ENCODE assay signal across 22 mouse cellular contexts in genomic region chr19:21820126-21820525, GRCm38 (mm10). TPM values are rescaled to one million over a fixed set of nuclear protein-coding genes. Genes with fewer than 3 reads are reported as not detected.
DNase-seq lines count a peak whose midpoint lies in the region; ATAC-seq and TF ChIP-seq lines count a peak whose summit lies in the region.
"Had no signal": no experiment of that assay in that cellular context is flagged by ENCODE, and none has a peak within 500 bp of the region (broad histone marks: within the 10 kb centered on the region; RNA-seq: fewer than 3 reads in every experiment).

No protein-coding gene starts in this region.

- POLR2A ChIA-PET in Patski (lab: Charles Lee): no interaction called here

- peaks cover 51% of the 10 kb centered on the region for H3K36me3 ChIP-seq in lung, embryonic 14.5 days (ENCODE audit: insufficient read depth)

- intact Hi-C loops in gastrocnemius, adult 2 months (cut with DNase I): loop anchor here (5.0 kb wide), 1 partner anchor 43 kb away; the partner anchor contains the start of gene Cemip2
- intact Hi-C loops in heart, postnatal 10 days (cut with DNase I): loop anchor here (5.0 to 10.0 kb wide), 2 partner anchors 43 to 485 kb away; partner anchors contain the start of gene Cemip2

- TF ChIP-seq CTCF in gastrocnemius, adult 2 months (IDR thresholded peaks at IDR 0.05): no peak
- TF ChIP-seq CTCF in lung, embryonic 14.5 days (IDR thresholded peaks at IDR 0.05; ENCODE audit: low read depth): no peak
- TF ChIP-seq CTCF in Patski (IDR thresholded peaks at IDR 0.05): no peak

- CTCF ChIA-PET in Patski (lab: Charles Lee): interaction anchor here (1.3 kb wide), 1 partner anchor 14 kb away, joined by 3 read pairs; no protein-coding TSS in a partner anchor

- WGBS in lung, embryonic 14.5 days: 63% methylated on average over 4 of the region's 4 CpGs

- H3K4me1 ChIP-seq in lung, embryonic 14.5 days (ENCODE audit: insufficient read depth): no peaks in the 10 kb centered on the region
- H3K4me1 ChIP-seq: limb, embryonic 10.5 days; midbrain, embryonic 12.5 days; neural tube, embryonic 13.5 days had no signal

- H3K27ac ChIP-seq in gastrocnemius, adult 2 months: peak overlapping the region; percentile 67
- H3K27ac ChIP-seq in lung, embryonic 14.5 days (ENCODE audit: low read depth): peak overlapping the region; percentile 20; the same call in 1 of the 2 replicates
- H3K27ac ChIP-seq: embryonic facial prominence, embryonic 15.5 days; hindbrain, embryonic 14.5 days; limb, embryonic 10.5 days; midbrain, embryonic 12.5 days; neural tube, embryonic 13.5 days had no signal

- in situ Hi-C loops in Patski (cut with MboI; ENCODE audit: low pct_unique_long_range_greater_than_20kb): loop anchor here (25.0 kb wide), 2 partner anchors 1092 to 1442 kb away; partner anchors contain the start of gene Smc5

- H3K4me3 ChIP-seq in gastrocnemius, adult 2 months: no peak overlapping the region
- no peak overlapping the region for H3K4me3 ChIP-seq in lung, embryonic 14.5 days (ENCODE audit: low read depth, low read length)
- H3K4me3 ChIP-seq: embryonic facial prominence, embryonic 15.5 days; limb, embryonic 10.5 days; midbrain, embryonic 12.5 days; neural tube, embryonic 13.5 days had no signal

- no peaks in the 10 kb centered on the region for H3K27me3 ChIP-seq in lung, embryonic 14.5 days (ENCODE audit: insufficient read depth, low read length)
- H3K27me3 ChIP-seq in Patski: no peaks in the 10 kb centered on the region
- H3K27me3 ChIP-seq: embryonic facial prominence, embryonic 15.5 days; midbrain, embryonic 12.5 days; neural tube, embryonic 13.5 days had no signal

- ATAC-seq in lung, embryonic 14.5 days (ENCODE audit: insufficient read depth): no peak
- ATAC-seq in Patski: peak; percentile 41
- ATAC-seq: activated CD4-positive, CD25-positive, alpha-beta regulatory T cell, adult 4 months; forebrain, postnatal 0 days had no signal

- H3K9me3 ChIP-seq in lung, embryonic 14.5 days (ENCODE audit: low read depth, low read length): no peaks in the 10 kb centered on the region
- H3K9me3 ChIP-seq: embryonic facial prominence, embryonic 15.5 days; limb, embryonic 10.5 days; midbrain, embryonic 12.5 days; neural tube, embryonic 13.5 days had no signal

- no peak overlapping the region for H3K9ac ChIP-seq in lung, embryonic 14.5 days
- H3K9ac ChIP-seq: embryonic facial prominence, embryonic 15.5 days; forebrain, postnatal 0 days; hindbrain, embryonic 14.5 days; liver, postnatal 0 days; midbrain, embryonic 12.5 days; neural tube, embryonic 13.5 days had no signal

- H3K4me2 ChIP-seq in lung, embryonic 14.5 days: no peak overlapping the region
- H3K4me2 ChIP-seq: embryonic facial prominence, embryonic 15.5 days; hindbrain, embryonic 14.5 days; midbrain, embryonic 12.5 days; neural tube, embryonic 13.5 days had no signal

- DNase-seq in gastrocnemius, adult 2 months: no peak
- DNase-seq in gastrocnemius, postnatal 10 days: no peak
- no peak for DNase-seq in lung, embryonic 14.5 days
- DNase-seq in lung, postnatal 10 days: no peak
- no peak for DNase-seq in Patski (ENCODE audit: low read depth, low spot score)
- peak; percentile 13 to 16 for DNase-seq in heart, postnatal 10 days
- no peak for DNase-seq in natural killer cell, adult 2 months (ENCODE audit: low spot score in 2 of 2)
- DNase-seq in right cerebral cortex, postnatal 10 days (ENCODE audit: low spot score in 2 of 2): no peak
- DNase-seq: cerebellum, adult 18-20 months; cerebellum, postnatal 25 days; forebrain, postnatal 0 days; kidney, adult 8-10 months; kidney, postnatal 25 days; lung, postnatal 4 days; right cerebral cortex, postnatal 14 days had no signal

RNA-seq across cellular contexts. Expression of gene Cemip2, which starts 42.0 kb away (rescaled TPM):
- 1 to 10 TPM; 6.9 to 8.8 TPM for total RNA-seq in gastrocnemius, adult 2 months (2021)
- 10 to 100 TPM; 10.5 to 14.6 TPM for total RNA-seq in gastrocnemius, postnatal 10 days (2021)
- 31.5 and 32.3 TPM in 2 replicates for polyA plus RNA-seq in lung, embryonic 14.5 days (2014; fragmentation: Nextera tagmentation; extraction: Ambion mirVana)
- 10.5 TPM for polyA plus RNA-seq in Patski (2021)
- total RNA-seq in heart, postnatal 10 days (2021): 10 to 100 TPM; 30.1 to 31.4 TPM

Comparison
In these comparisons a context has a peak if more than half of its experiments do, and no peak if none do; other contexts are left out.
1. DNase-seq: peak in heart, postnatal 10 days (2 of 2); none in gastrocnemius, adult 2 months (single experiment), gastrocnemius, postnatal 10 days (single experiment), lung, embryonic 14.5 days (single experiment), lung, postnatal 10 days (single experiment), Patski (single experiment), natural killer cell, adult 2 months (0 of 2) and right cerebral cortex, postnatal 10 days (0 of 2).